Mouse (Mus musculus) liver, embryonic 14.5 days (tissue): ENCODE data around the gene AC131692.1.

Experiments
- CTCF ChIP-seq: IDR thresholded peaks from 2 replicates; pipeline ENCODE4 v1.5.1; 2016; ENCODE audit warnings: antibody characterized with exemption, low read depth, control low read depth
- EP300 ChIP-seq: IDR thresholded peaks from 2 replicates; pipeline ENCODE4 v1.6.1; 2016; ENCODE audit warnings: antibody characterized with exemption, low read depth

- TF ChIP-seq EP300 (no peak), CTCF (no peak)
Measured at GRCm38 (mm10) chr19:6066571-6066970, 27.6 kb upstream of the AC131692.1 start.
